Mouse (Mus musculus): ENCODE data around the gene Angptl1. TPM values are rescaled to one million over a fixed set of nuclear protein-coding genes. Genes with fewer than 3 reads are reported as not detected.
A peak's percentile ranks its signal among the peaks of the same experiment; 100 is the strongest.

Gene Angptl1
- 1 to 10 TPM; 3.4 to 8.5 (median 5.8) TPM for total RNA-seq (2022)

DNA sequence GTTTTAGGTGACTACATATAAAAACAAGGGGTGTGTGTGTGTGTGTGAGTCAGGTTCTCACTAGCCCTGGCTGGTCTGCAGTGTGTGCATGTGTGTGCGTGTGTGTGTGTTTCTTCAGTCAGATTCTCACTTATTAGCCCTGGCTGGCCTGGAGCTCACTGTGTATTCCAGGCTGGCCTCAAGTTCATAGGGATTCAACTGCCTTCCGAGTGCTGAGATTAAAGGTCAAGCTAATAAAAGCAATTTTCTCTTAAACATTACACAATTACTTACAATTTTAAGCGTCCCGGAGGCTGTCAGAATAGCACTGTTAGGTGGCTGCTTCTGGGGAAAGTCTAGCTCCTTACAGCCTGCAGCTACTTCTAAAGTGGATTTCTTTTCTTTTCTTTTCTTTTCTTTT is at the start of gene Angptl1:
Angptl1 (plus strand) TSS at position 386 of the 400 bp plus-strand sequence.
- DNase-seq, result no peak

- no peak for DNase-seq
Measured at GRCm38 (mm10) chr1:156789844-156790490, 48.4 kb upstream of the Angptl1 start.

DNA sequence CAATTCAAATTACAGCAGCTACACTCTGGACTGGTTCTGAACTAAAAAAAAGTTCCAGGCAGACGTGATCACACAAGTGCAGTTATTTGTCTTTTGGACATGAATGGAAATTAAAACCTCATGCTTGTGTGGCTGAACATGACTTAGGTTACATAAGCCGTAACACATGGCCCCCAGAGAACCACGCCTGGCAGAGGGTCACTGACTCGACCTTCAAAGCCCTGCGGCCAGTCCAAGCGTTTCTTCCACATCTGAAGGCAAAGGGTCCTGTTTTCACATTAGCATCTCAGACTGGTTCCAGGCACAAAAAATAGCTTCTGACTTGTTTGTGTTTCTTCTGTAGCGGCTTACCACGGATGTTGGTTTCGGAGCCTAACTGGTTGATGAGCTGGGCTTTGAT is 42.1 kb upstream of the Angptl1 start:
- DNase-seq, result no peak

- DNase-seq, result no peak
Measured at GRCm38 (mm10) chr1:156801276-156801675, 37.1 kb upstream of the Angptl1 start.

DNA sequence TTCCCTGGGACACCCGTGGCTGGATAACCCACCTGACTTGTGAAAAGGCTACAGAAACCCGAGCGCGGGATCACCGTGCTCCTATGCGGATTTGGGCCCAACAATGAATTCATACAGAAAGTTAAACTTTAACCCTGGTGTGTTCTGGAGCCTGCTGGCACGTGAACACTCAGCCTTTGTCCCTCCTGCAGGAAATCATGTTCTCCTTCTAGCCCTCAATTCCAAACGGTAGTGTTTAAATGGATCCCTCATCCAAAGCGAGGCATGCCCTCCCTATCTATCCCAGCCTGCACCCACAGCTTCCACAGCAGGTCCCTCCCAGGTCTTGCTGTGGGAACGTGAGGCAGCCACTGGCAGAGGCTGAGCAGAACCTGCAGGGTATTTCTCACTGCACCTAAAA is 30.0 kb upstream of the Angptl1 start:
- DNase-seq, result no peak

- no peak for DNase-seq
Measured at GRCm38 (mm10) chr1:156811928-156812327, 26.4 kb upstream of the Angptl1 start.

- DNase-seq, result no peak
Measured at GRCm38 (mm10) chr1:156812716-156813115, 25.6 kb upstream of the Angptl1 start.

DNA sequence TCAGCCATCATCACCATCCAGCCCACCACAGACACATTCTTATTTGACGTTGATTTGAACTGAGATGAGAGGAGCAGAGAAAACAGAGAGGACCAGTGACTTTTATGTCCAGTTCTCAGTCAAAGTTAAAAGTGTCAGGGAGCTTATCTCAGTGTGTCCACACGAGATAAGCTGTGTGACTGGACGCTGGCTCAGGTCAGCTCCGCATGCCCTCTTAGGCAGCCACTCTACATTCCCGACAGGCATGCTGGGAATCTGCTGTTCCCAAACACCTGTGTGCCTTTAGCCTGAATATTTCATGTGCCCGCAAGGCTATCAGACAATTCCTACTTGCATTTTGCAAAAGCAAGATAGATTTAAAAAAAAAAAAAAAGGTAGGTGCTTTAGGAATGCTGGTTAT is 24.9 kb upstream of the Angptl1 start:
- no peak for DNase-seq

DNA sequence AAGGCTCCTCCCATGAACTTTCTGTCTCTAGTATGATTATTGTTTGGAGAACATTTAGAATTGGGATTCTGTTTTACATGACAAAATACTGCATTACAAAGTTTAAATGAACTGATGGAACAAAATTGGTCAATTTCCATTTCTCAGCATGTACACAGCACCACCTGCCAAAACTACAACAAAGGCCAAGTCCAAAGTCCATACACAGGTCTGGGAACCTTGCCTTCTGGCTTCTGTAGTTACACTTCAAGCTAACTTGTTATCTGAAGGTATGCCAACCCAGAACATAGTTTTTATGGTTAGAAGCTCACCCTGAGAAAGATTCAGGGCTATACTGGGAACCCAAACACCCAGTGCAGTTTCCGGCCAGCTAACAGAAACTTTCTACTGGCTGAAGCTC is 19.1 kb upstream of the Angptl1 start:
- no peak for DNase-seq

GRCm38 (mm10) chr1:156838695-156839094 is 333 bp downstream of the Angptl1 start:
- peak; percentile 49 for DNase-seq

- no peak for DNase-seq
Measured at GRCm38 (mm10) chr1:156841625-156842339, 3.4 kb downstream of the Angptl1 start.

GRCm38 (mm10) chr1:156847098-156847497 is 8.7 kb downstream of the Angptl1 start:
- DNase-seq, result no peak

DNA sequence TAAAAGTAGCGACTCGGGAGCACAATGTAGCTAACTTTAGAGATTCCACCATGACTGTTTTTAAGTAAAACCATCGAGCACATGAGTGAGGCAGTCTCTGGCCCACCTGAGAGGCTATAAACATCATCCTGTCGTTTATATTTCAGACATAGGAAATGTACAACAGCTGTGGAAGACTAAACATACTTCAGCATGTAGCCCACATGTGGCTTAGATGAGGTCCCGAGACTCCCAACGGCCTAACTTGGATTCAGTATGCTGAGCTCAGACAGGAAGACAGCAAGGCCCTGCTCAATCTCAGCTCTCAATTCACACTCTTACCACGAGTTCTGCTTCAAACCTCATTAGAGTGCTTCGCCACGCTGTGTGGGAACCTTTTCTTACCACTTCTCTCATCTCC is 14.0 kb downstream of the Angptl1 start:
- no peak for DNase-seq

DNA sequence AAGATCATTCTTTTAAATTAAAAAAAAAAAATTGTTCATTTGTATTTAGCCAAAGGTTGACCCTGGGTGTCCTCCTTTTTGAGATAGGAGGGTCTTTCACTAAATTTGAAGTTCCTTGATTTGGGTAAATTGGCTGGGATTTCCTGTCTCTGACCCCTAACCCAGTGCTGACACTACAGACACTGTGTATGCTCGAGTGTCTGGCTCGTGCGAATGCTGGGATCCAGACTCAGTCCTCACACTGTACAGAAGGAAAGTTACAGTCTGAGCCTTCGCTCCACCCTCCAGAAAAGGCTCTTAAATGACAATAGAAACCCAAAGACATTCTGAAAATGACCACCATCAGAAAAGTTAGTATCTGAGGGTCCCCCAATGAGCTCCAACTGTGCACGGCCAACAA is 14.5 kb downstream of the Angptl1 start:
- DNase-seq, result no peak

GRCm38 (mm10) chr1:156854558-156854957 is 16.2 kb downstream of the Angptl1 start:
- no peak for DNase-seq

DNA sequence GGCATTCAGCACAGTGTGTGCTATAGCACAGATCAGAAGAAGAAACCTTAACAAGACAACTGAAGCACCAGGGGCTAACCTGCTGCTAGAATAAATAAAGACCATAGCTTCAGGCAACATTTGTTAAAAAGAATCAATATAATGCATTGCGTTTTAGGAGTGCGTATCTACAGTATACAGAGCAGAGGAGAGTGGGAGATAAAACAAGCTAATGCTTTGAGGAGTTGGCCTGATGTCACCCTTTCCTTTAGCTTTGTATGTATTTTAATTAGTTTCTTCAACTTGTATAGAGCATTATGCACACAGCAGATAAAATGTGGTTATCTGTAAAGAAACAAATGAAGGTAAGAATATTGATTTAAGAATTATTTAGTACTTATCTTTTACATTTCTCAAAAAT is 18.3 kb downstream of the Angptl1 start:
- DNase-seq, result no peak

DNA sequence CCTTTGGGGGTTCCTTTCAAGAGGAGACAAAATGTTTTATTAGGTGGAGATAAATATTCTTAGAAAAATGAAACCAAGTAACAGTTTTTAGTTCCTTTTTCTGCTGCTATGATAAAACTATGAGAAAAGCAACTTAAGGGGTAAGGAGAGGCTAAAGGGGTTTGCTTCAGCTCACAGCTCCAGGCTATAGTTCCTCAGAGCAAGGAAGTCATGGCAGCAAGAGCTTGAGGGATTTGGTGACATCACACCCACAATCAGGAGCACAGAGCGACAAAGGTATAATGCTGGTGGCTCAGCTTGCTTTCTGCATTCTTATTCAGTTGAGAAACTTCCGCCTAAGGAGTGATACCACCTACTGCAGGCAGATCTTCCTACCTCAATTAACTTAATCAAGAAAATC is 20.8 kb downstream of the Angptl1 start:
- DNase-seq, result no peak

DNA sequence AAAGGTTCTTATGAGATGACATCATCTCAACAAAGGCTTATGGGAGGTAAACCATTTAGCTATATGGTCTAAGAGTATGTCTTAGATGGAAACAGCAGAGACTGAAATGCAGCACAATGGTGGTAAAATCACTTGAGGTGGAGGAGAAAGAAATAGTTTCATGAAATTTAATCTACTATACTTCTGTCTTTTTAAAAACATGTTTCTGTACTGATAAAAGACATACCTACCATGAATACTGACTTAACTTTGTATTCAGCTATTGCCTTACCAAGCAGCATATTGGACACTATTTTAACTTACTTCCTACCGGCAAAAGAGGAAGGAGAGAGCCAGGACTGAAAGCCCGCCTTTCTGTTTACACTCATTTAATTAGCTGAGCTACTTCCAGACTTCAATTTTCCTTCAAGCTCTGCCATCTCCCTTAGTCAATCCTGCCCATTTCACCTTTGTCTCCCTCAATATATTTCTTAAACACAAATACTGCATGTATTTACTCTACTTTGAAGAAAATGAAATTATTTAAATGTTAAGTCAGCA is 21.4 kb downstream of the Angptl1 start:
- no peak for DNase-seq

GRCm38 (mm10) chr1:156860266-156860665 is 21.9 kb downstream of the Angptl1 start:
- no peak for DNase-seq

- DNase-seq, result peak; percentile 16
Measured at GRCm38 (mm10) chr1:156861475-156862043, 23.2 kb downstream of the Angptl1 start.

DNA sequence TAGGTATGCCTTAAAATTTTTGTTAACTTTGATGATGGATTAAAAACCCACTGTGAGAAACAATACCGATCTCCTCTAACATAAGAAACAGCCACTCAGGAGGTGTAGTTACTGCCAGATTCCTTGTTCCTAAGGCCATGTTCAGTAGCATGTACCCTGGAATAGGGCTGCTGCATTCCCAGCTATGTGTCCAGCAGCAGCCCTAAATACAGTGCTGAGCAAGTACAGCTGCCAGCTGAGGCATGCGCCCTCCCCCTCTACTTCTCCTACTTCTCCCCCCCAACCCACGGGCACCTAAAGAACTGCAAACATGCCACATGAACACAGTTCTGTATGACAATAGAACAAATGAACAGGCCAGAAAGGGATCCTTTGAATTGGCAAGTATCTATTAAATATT is 25.4 kb downstream of the Angptl1 start:
- no peak for DNase-seq

DNA sequence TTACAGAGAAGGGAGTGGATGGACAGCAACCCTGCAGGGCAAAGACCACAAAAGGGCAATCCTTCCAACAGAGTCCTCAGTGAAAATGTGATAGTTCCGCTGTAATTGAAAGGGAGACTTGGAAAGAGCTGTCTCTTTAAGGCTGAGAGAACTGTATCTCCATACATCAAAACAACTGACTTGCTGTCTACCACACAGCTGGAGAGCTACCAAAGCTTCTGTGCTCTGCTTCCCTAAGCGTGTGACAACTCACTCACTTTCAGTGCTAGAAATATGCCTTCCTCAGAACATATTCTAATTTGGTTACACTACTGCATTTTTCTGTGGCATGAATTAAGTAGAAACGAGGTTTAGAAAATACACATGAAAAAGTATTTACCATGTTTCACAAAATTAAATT is 25.9 kb downstream of the Angptl1 start:
- DNase-seq, result no peak

- DNase-seq, result no peak
Measured at GRCm38 (mm10) chr1:156870028-156870427, 31.7 kb downstream of the Angptl1 start.

- DNase-seq, result no peak
Measured at GRCm38 (mm10) chr1:156870616-156871015, 32.3 kb downstream of the Angptl1 start.
